ENCODE assay signal across 19 mouse cellular contexts in the genomic region with DNA sequence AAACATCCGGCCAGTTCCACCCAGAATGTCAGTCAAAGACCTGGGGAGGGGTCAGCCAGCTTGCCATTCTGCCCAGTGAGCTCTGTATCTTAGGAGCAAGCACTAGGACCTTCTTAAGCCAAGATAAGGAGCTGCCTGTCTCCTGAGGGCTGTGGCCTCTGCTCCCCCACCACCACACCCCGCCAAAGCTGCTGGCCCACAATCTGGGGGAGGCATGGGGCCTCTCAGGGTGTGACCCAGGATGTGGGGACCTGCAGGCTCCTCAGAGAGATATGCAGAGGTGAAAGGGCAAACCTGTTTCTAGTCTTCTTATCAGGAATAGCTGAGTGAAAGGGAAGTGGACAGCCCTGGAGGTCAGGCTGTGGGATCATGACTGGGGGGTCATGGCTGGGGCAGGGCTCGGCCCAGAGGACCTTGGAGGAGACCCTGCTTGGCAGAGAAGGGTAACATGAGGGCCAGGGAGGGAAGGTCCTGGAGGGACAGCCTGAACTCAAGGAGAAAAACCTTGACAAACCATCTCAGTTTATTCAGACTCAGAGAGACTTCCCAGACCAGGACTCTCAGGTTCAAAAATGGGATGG. TPM values are rescaled to one million over a fixed set of nuclear protein-coding genes. Genes with fewer than 3 reads are reported as not detected.
DNase-seq lines count a peak whose midpoint lies in the region; ATAC-seq and TF ChIP-seq lines count a peak whose summit lies in the region.
"Had no signal": no experiment of that assay in that cellular context is flagged by ENCODE, and none has a peak within 500 bp of the region (broad histone marks: within the 10 kb centered on the region; RNA-seq: fewer than 3 reads in every experiment).

No protein-coding gene starts in this region.

- peaks cover 42% of the 10 kb centered on the region for H3K4me1 ChIP-seq in limb, embryonic 10.5 days
- peaks cover 12% of the 10 kb centered on the region for H3K4me1 ChIP-seq in hindbrain, embryonic 10.5 days (replicated peaks)

- intact Hi-C loops in gastrocnemius, adult 2 months (cut with DNase I) = loop anchor here (5.0 kb wide), 1 partner anchor 96 kb away; no protein-coding TSS in a partner anchor

- 9% methylated on average over 3 of the region's 3 CpGs for WGBS in limb, embryonic 10.5 days
- 20% methylated on average over 3 of the region's 3 CpGs for WGBS in hindbrain, embryonic 10.5 days

- no peaks in the 10 kb centered on the region for H3K9me3 ChIP-seq in limb, embryonic 10.5 days (replicated peaks)
- H3K9me3 ChIP-seq in hindbrain, embryonic 10.5 days = no peaks in the 10 kb centered on the region
- H3K9me3 ChIP-seq: kidney, embryonic 15.5 days; limb, embryonic 12.5 days; midbrain, embryonic 15.5 days; neural tube, embryonic 12.5 days had no signal

- peaks cover 41% of the 10 kb centered on the region for H3K27me3 ChIP-seq in limb, embryonic 10.5 days (ENCODE audit: low read depth, poor library complexity, severe bottlenecking)
- peaks cover 54% of the 10 kb centered on the region for H3K27me3 ChIP-seq in hindbrain, embryonic 10.5 days (ENCODE audit: insufficient read depth, poor library complexity, severe bottlenecking)

- ATAC-seq in activated CD4-positive, CD25-positive, alpha-beta regulatory T cell, adult 4 months = peak; percentile 52
- ATAC-seq in megakaryocyte-erythroid progenitor cell, adult 5-6 weeks (replicated peaks; ENCODE audit: low FRiP score, low TSS enrichment, poor library complexity, severe bottlenecking) = peak; percentile 83

- no peak for TF ChIP-seq CTCF in gastrocnemius, adult 2 months (IDR thresholded peaks at IDR 0.05)

- no peak overlapping the region for H3K4me3 ChIP-seq in gastrocnemius, adult 2 months
- no peak overlapping the region for H3K4me3 ChIP-seq in limb, embryonic 10.5 days
- no peak overlapping the region for H3K4me3 ChIP-seq in hindbrain, embryonic 10.5 days
- H3K4me3 ChIP-seq: kidney, embryonic 15.5 days; limb, embryonic 12.5 days; midbrain, embryonic 15.5 days; neural tube, embryonic 12.5 days had no signal

- no peak overlapping the region for H3K27ac ChIP-seq in gastrocnemius, adult 2 months
- peak overlapping the region; percentile 25; the same call in 1 of the 2 replicates for H3K27ac ChIP-seq in limb, embryonic 10.5 days
- H3K27ac ChIP-seq in hindbrain, embryonic 10.5 days = no peak overlapping the region
- H3K27ac ChIP-seq: hindbrain, embryonic 14.5 days; kidney, embryonic 15.5 days; limb, embryonic 12.5 days; midbrain, embryonic 15.5 days; neural tube, embryonic 12.5 days had no signal

- DNase-seq in gastrocnemius, adult 2 months = peak; percentile 1
- DNase-seq in gastrocnemius, adult 8-10 months (ENCODE audit: low spot score in 2 of 2) = no peak
- no peak for DNase-seq in limb, embryonic 10.5 days (ENCODE audit: low spot score)
- DNase-seq in hindbrain, embryonic 10.5 days (ENCODE audit: low spot score) = no peak
- DNase-seq in spleen, postnatal 4 days (ENCODE audit: low spot score in 2 of 2) = no peak
- DNase-seq in cerebellum, postnatal 10 days = no peak
- DNase-seq: cerebellum, postnatal 36 days; right cerebral cortex, adult 18-20 months; thymus, postnatal 25 days had no signal

- no peaks in the 10 kb centered on the region for H3K36me3 ChIP-seq in limb, embryonic 10.5 days
- H3K36me3 ChIP-seq in hindbrain, embryonic 10.5 days = no peaks in the 10 kb centered on the region
- H3K36me3 ChIP-seq: kidney, embryonic 15.5 days; limb, embryonic 12.5 days; midbrain, embryonic 15.5 days; neural tube, embryonic 12.5 days had no signal

RNA-seq across cellular contexts. Expression of a gene that starts 16.9 kb away (rescaled TPM):
- total RNA-seq in gastrocnemius, adult 2 months (2021) = not detected
- total RNA-seq in gastrocnemius, adult 8-10 months (2022) = not detected
- not detected for polyA plus RNA-seq in activated CD4-positive, CD25-positive, alpha-beta regulatory T cell, adult 4 months (2017; shearing (Covaris generic))
- polyA plus RNA-seq in limb, embryonic 10.5 days (2016; fragmentation: Nextera tagmentation; extraction: Ambion mirVana) = 31.1 and 37.4 TPM in 2 replicates
- total RNA-seq in megakaryocyte-erythroid progenitor cell, adult 5-6 weeks (2014; fragmentation: Nextera tagmentation) = not detected in 2 replicates
- not detected in 2 replicates for total RNA-seq in megakaryocyte-erythroid progenitor cell, adult 5-6 weeks (2017)
- 2.7 and 7.1 TPM in 2 replicates for polyA plus RNA-seq in hindbrain, embryonic 10.5 days (2016; fragmentation: Nextera tagmentation; extraction: Ambion mirVana)
- polyA plus RNA-seq: C2C12; hindbrain, embryonic 14.5 days had no signal

RNA-seq across cellular contexts. Expression of a gene that starts 23.0 kb away (rescaled TPM):
- total RNA-seq in gastrocnemius, adult 2 months (2021) = not detected
- total RNA-seq in gastrocnemius, adult 8-10 months (2022) = not detected
- polyA plus RNA-seq in activated CD4-positive, CD25-positive, alpha-beta regulatory T cell, adult 4 months (2017; shearing (Covaris generic)) = not detected
- 0.76 and 0.98 TPM in 2 replicates for polyA plus RNA-seq in limb, embryonic 10.5 days (2016; fragmentation: Nextera tagmentation; extraction: Ambion mirVana)
- not detected in 2 replicates for total RNA-seq in megakaryocyte-erythroid progenitor cell, adult 5-6 weeks (2014; fragmentation: Nextera tagmentation)
- total RNA-seq in megakaryocyte-erythroid progenitor cell, adult 5-6 weeks (2017) = not detected in 2 replicates
- polyA plus RNA-seq in hindbrain, embryonic 10.5 days (2016; fragmentation: Nextera tagmentation; extraction: Ambion mirVana) = not detected in 2 replicates
- total RNA-seq: layer of hippocampus, postnatal 25 days had no signal
- polyA plus RNA-seq: C2C12; heart, embryonic 11.5 days; hindbrain, embryonic 14.5 days; kidney, embryonic 15.5 days; midbrain, embryonic 15.5 days; neural tube, embryonic 12.5 days had no signal

RNA-seq across cellular contexts. Expression of a gene that starts 53.2 kb away (rescaled TPM):
- total RNA-seq in gastrocnemius, adult 2 months (2021) = not detected
- total RNA-seq in gastrocnemius, adult 8-10 months (2022) = not detected
- polyA plus RNA-seq in activated CD4-positive, CD25-positive, alpha-beta regulatory T cell, adult 4 months (2017; shearing (Covaris generic)) = not detected
- polyA plus RNA-seq in limb, embryonic 10.5 days (2016; fragmentation: Nextera tagmentation; extraction: Ambion mirVana) = not detected in 2 replicates
- not detected in 2 replicates for total RNA-seq in megakaryocyte-erythroid progenitor cell, adult 5-6 weeks (2014; fragmentation: Nextera tagmentation)
- not detected in 2 replicates for total RNA-seq in megakaryocyte-erythroid progenitor cell, adult 5-6 weeks (2017)
- not detected in 2 replicates for polyA plus RNA-seq in hindbrain, embryonic 10.5 days (2016; fragmentation: Nextera tagmentation; extraction: Ambion mirVana)
- total RNA-seq: layer of hippocampus, postnatal 25 days had no signal
- polyA plus RNA-seq: C2C12; heart, embryonic 11.5 days; hindbrain, embryonic 14.5 days; kidney, embryonic 15.5 days; limb, embryonic 12.5 days; midbrain, embryonic 15.5 days; neural tube, embryonic 12.5 days had no signal

RNA-seq across cellular contexts. Expression of a gene that starts 53.6 kb away (rescaled TPM):
- 10 to 100 TPM; 16.6 to 20.4 TPM for total RNA-seq in gastrocnemius, adult 2 months (2021)
- 10 to 100 TPM; 15.1 to 18.4 (median 16.5) TPM for total RNA-seq in gastrocnemius, adult 8-10 months (2022)
- polyA plus RNA-seq in activated CD4-positive, CD25-positive, alpha-beta regulatory T cell, adult 4 months (2017; shearing (Covaris generic)) = 10 to 100 TPM; 14.6 to 17.9 TPM
- polyA plus RNA-seq in limb, embryonic 10.5 days (2016; fragmentation: Nextera tagmentation; extraction: Ambion mirVana) = 66.4 and 78.1 TPM in 2 replicates
- total RNA-seq in megakaryocyte-erythroid progenitor cell, adult 5-6 weeks (2014; fragmentation: Nextera tagmentation) = 19.9 and 20.5 TPM in 2 replicates
- 16.9 and 22.6 TPM in 2 replicates for total RNA-seq in megakaryocyte-erythroid progenitor cell, adult 5-6 weeks (2017)
- 68.2 and 89.6 TPM in 2 replicates for polyA plus RNA-seq in hindbrain, embryonic 10.5 days (2016; fragmentation: Nextera tagmentation; extraction: Ambion mirVana)
